11 mouse cellular contexts compared by ENCODE assay signal in genomic region chr3:34868698-34869409, GRCm38 (mm10).
DNase-seq lines count a peak whose midpoint lies in the region; ATAC-seq lines count a peak whose summit lies in the region.
"Had no signal": no experiment of that assay in that cellular context is flagged by ENCODE, and none has a peak within 500 bp of the region (broad histone marks: within the 10 kb centered on the region; RNA-seq: fewer than 3 reads in every experiment).

No protein-coding gene starts in this region.

- no peak overlapping the region for H3K4me2 ChIP-seq in neural tube, embryonic 12.5 days (replicated peaks)
- H3K4me2 ChIP-seq in intestine, embryonic 15.5 days (replicated peaks) = 0 out of 2 replicates have a peak overlapping the region, but pooled peaks have one; percentile 9
- H3K4me2 ChIP-seq: kidney, embryonic 15.5 days had no signal

- 0 out of 2 replicates have a peak, but pooled peaks have one; percentile 53 for ATAC-seq in neural tube, embryonic 12.5 days (ENCODE audit: low FRiP score, low read depth)
- ATAC-seq in intestine, embryonic 15.5 days = peak; percentile 75

- no peaks in the 10 kb centered on the region for H3K27me3 ChIP-seq in neural tube, embryonic 12.5 days (replicated peaks)
- H3K27me3 ChIP-seq in intestine, embryonic 15.5 days (replicated peaks) = no peaks in the 10 kb centered on the region
- H3K27me3 ChIP-seq: kidney, embryonic 15.5 days had no signal

- peak; percentile 7 for DNase-seq in adrenal gland, postnatal 14 days
- no peak for DNase-seq in adrenal gland, postnatal 10 days
- no peak for DNase-seq in neural tube, embryonic 10.5 days (ENCODE audit: extremely low spot score, low spot score)
- DNase-seq in thymus, postnatal 0 days (ENCODE audit: low spot score) = no peak
- DNase-seq in gastrocnemius, postnatal 25 days = no peak
- DNase-seq in left cerebral cortex, postnatal 10 days (ENCODE audit: extremely low spot score in 1 of 2, low spot score in 2 of 2) = no peak
- DNase-seq: cerebellum, postnatal 10 days; lung, adult 2 months had no signal

- intact Hi-C loops in left cerebral cortex, postnatal 10 days (cut with DNase I) = no loop called here

- no peak overlapping the region for H3K4me3 ChIP-seq in neural tube, embryonic 12.5 days
- no peak overlapping the region for H3K4me3 ChIP-seq in intestine, embryonic 15.5 days (replicated peaks)
- H3K4me3 ChIP-seq: kidney, embryonic 15.5 days had no signal

- H3K9me3 ChIP-seq in neural tube, embryonic 12.5 days = no peaks in the 10 kb centered on the region
- H3K9me3 ChIP-seq in intestine, embryonic 15.5 days = no peaks in the 10 kb centered on the region
- H3K9me3 ChIP-seq: kidney, embryonic 15.5 days had no signal

- no peak overlapping the region for H3K27ac ChIP-seq in neural tube, embryonic 12.5 days
- no peak overlapping the region for H3K27ac ChIP-seq in intestine, embryonic 15.5 days
- H3K27ac ChIP-seq: kidney, embryonic 15.5 days had no signal

- 0 out of 2 replicates have a peak, but pooled peaks cover 8% of the 10 kb centered on the region for H3K4me1 ChIP-seq in neural tube, embryonic 12.5 days
- 0 out of 2 replicates have a peak, but pooled peaks cover 4% of the 10 kb centered on the region for H3K4me1 ChIP-seq in intestine, embryonic 15.5 days (replicated peaks)

- WGBS in neural tube, embryonic 12.5 days = 20% methylated on average over 16 of the region's 16 CpGs
- 13% methylated on average over 16 of the region's 16 CpGs for WGBS in intestine, embryonic 15.5 days

- no peaks in the 10 kb centered on the region for H3K36me3 ChIP-seq in neural tube, embryonic 12.5 days
- H3K36me3 ChIP-seq in intestine, embryonic 15.5 days = no peaks in the 10 kb centered on the region
- H3K36me3 ChIP-seq: kidney, embryonic 15.5 days had no signal

- H3K9ac ChIP-seq in neural tube, embryonic 12.5 days = no peak overlapping the region
- H3K9ac ChIP-seq in intestine, embryonic 15.5 days = no peak overlapping the region
- H3K9ac ChIP-seq: kidney, embryonic 15.5 days had no signal
